Mouse (Mus musculus) kidney, adult 2 months (tissue): ENCODE measurements around the gene Ilvbl.

Experiments
- CTCF ChIP-seq: fragments of 200-500 bp; conservative IDR thresholded peaks from 2 replicates; pipeline ENCODE4 v1.5.1; 2011; ENCODE audit warnings: low read depth, mild to moderate bottlenecking, control low read depth, low read length, moderate library complexity, mixed read lengths; ENCODE audit not compliant: insufficient read depth, insufficient read length
- POLR2A ChIP-seq: fragments of 200-500 bp; IDR thresholded peaks from one replicate; pipeline ENCODE4 v1.6.1; 2011; ENCODE audit warnings: low read depth, low read length, control low read depth

GRCm38 (mm10) chr10:78632311-78632710 lies 58.2 kb downstream of the Ilvbl start:
- TF ChIP-seq CTCF, result peak; percentile 78
- TF ChIP-seq POLR2A, result no peak
